Mouse (Mus musculus) liver, embryonic 14.5 days (tissue): ENCODE results near the gene Ppp2r5c.

Source experiments
- CTCF ChIP-seq: IDR thresholded peaks from 2 replicates; pipeline ENCODE4 v1.5.1; 2016; ENCODE audit warnings: antibody characterized with exemption, low read depth, control low read depth
- EP300 ChIP-seq: IDR thresholded peaks from 2 replicates; pipeline ENCODE4 v1.6.1; 2016; ENCODE audit warnings: antibody characterized with exemption, low read depth

- TF ChIP-seq EP300 (no peak), CTCF (no peak)
Observed at GRCm38 (mm10) chr12:110630056-110630455, 183.1 kb downstream of the Ppp2r5c start.
